In the genomic region with DNA sequence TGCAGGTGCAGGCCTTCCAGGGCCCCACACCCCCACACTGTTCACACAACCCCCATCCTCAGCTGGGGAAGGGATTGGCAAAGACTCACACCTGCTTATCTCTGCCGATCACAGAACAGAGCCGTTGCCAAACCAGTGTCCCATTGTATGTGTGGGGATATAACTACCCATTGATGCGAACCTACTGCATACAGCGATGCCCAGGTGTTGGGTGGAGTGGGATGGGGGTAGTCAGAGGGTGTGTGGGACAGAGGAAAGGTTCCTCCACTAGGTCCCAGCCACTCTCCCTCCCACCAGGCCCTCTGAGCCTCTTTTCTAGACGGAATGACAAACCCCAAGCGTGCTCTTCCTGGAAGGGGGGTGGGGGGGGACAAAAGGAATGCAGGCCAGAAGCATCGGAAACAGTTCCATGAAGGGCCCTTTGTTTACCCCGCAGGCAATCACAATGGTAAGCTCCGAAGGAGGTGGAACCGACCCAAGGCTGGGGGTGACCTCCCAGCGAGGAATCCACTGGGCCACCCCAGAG, we compare ENCODE assay signal across 7 mouse cellular contexts. TPM values are rescaled to one million over a fixed set of nuclear protein-coding genes. Genes with fewer than 3 reads are reported as not detected.
DNase-seq lines count a peak whose midpoint lies in the region; ATAC-seq and TF ChIP-seq lines count a peak whose summit lies in the region.

A gene (minus strand): TSS at position 287 of the 526 bp plus-strand sequence.

- H3K4me1 ChIP-seq in ES-Bruce4 (ENCODE audit: control insufficient read depth, insufficient read depth, low read length) (peaks cover 14% of the 10 kb centered on the region), ES-E14 (ENCODE audit: control insufficient read depth in 2 of 2, insufficient read depth in 2 of 2, low read length in 2 of 2, poor library complexity in 1 of 2) (peaks cover 5 to 18% of the 10 kb centered on the region in 2 experiments; a peak in 3 of 4 replicates)
- H3K4me1 ChIP-seq in heart, postnatal 0 days (ENCODE audit: control insufficient read depth, insufficient read depth): peaks cover 7% of the 10 kb centered on the region; the same call in 1 of the 2 replicates
- H3K4me1 ChIP-seq in midbrain, embryonic 11.5 days (ENCODE audit: control insufficient read depth, insufficient read depth, low read length): peaks cover 19% of the 10 kb centered on the region

- peak; percentile 96 for TF ChIP-seq EP300 in ES-Bruce4 (IDR thresholded peaks at IDR 0.05; ENCODE audit: insufficient read depth, low read depth, low read length)
- TF ChIP-seq EP300 in heart, postnatal 0 days (IDR thresholded peaks at IDR 0.05; ENCODE audit: low read depth): no peak

- H3K9me3 ChIP-seq in ES-Bruce4 (replicated peaks; ENCODE audit: control insufficient read depth, insufficient read depth, low read length, poor library complexity, severe bottlenecking): no peaks in the 10 kb centered on the region
- no peaks in the 10 kb centered on the region for H3K9me3 ChIP-seq in ES-E14 (ENCODE audit: control insufficient read depth, insufficient read depth, low read depth, low read length)
- H3K9me3 ChIP-seq in heart, postnatal 0 days (replicated peaks; ENCODE audit: control insufficient read depth, low read length): no peaks in the 10 kb centered on the region
- no peaks in the 10 kb centered on the region for H3K9me3 ChIP-seq in midbrain, embryonic 11.5 days (ENCODE audit: control insufficient read depth, low read length)

- WGBS in heart, postnatal 0 days: 20% methylated on average over 11 of the region's 11 CpGs
- WGBS in midbrain, embryonic 11.5 days: 2% methylated on average over 11 of the region's 11 CpGs

- peak within 1 kb of the TSS; percentile 75 for H3K9ac ChIP-seq in ES-Bruce4 (ENCODE audit: low read depth, poor library complexity, severe bottlenecking)
- H3K9ac ChIP-seq in ES-E14 (ENCODE audit: insufficient read depth, low read depth, low read length, poor library complexity, severe bottlenecking): peak within 1 kb of the TSS; percentile 67
- peak within 1 kb of the TSS; percentile 45 for H3K9ac ChIP-seq in heart, postnatal 0 days (replicated peaks; ENCODE audit: low read depth, low read length)
- peak within 1 kb of the TSS; percentile 39 for H3K9ac ChIP-seq in midbrain, embryonic 11.5 days (ENCODE audit: low read length)

- peak; percentile 89 for TF ChIP-seq POLR2A in ES-Bruce4 (IDR thresholded peaks at IDR 0.05; ENCODE audit: insufficient read depth, low read length)

- peak within 1 kb of the TSS; percentile 87 for H3K4me3 ChIP-seq in ES-Bruce4 (ENCODE audit: low read depth, low read length)
- peak within 1 kb of the TSS; percentile 46 to 62 for H3K4me3 ChIP-seq in ES-E14 (ENCODE audit: insufficient read depth in 1 of 2, low read depth in 1 of 2, low read length in 2 of 2, poor library complexity in 1 of 2, severe bottlenecking in 1 of 2)
- peak within 1 kb of the TSS; percentile 11; the same call in 1 of the 2 replicates for H3K4me3 ChIP-seq in heart, postnatal 0 days (ENCODE audit: low read depth, low read length)
- H3K4me3 ChIP-seq in midbrain, embryonic 11.5 days (ENCODE audit: low read depth, low read length): no peak within 1 kb of the TSS

- H3K4me2 ChIP-seq in heart, postnatal 0 days (ENCODE audit: low read depth, low read length): peak within 1 kb of the TSS; percentile 21; the same call in 1 of the 2 replicates
- peak within 1 kb of the TSS; percentile 25; the same call in 1 of the 2 replicates for H3K4me2 ChIP-seq in midbrain, embryonic 11.5 days

- no peaks in the 10 kb centered on the region for H3K36me3 ChIP-seq in ES-Bruce4 (ENCODE audit: control insufficient read depth, insufficient read depth, low read length, poor library complexity, severe bottlenecking)
- no peaks in the 10 kb centered on the region; the same call in 1 of the 2 replicates for H3K36me3 ChIP-seq in ES-E14 (ENCODE audit: control insufficient read depth, insufficient read depth, low read length, poor library complexity, severe bottlenecking)
- H3K36me3 ChIP-seq in heart, postnatal 0 days (replicated peaks; ENCODE audit: control insufficient read depth, insufficient read depth, low read length): no peaks in the 10 kb centered on the region
- H3K36me3 ChIP-seq in midbrain, embryonic 11.5 days (ENCODE audit: control insufficient read depth, insufficient read depth, low read length): no peaks in the 10 kb centered on the region

- in situ Hi-C loops in ES-E14 (cut with MboI; ENCODE audit: low sequenced_read_pairs in 2 of 2, unreplicated experiment in 2 of 2): loop anchor here in 1 of 2 experiments (10.0 kb wide), 1 partner anchor 105 kb away; no protein-coding TSS in a partner anchor

- H3K27ac ChIP-seq in ES-Bruce4 (ENCODE audit: insufficient read depth, low read length): peak within 1 kb of the TSS; percentile 97
- H3K27ac ChIP-seq in ES-E14 (ENCODE audit: insufficient read depth, low read depth, low read length, poor library complexity, severe bottlenecking): peak within 1 kb of the TSS; percentile 99
- H3K27ac ChIP-seq in heart, postnatal 0 days (ENCODE audit: low read depth): peak within 1 kb of the TSS; percentile 68
- H3K27ac ChIP-seq in midbrain, embryonic 11.5 days (ENCODE audit: low read depth, low read length): peak within 1 kb of the TSS; percentile 67

- peak; percentile 65 for ATAC-seq in heart, postnatal 0 days (ENCODE audit: insufficient read depth, low read depth)
- peak; percentile 77 for ATAC-seq in midbrain, embryonic 11.5 days (ENCODE audit: low FRiP score)

- DNase-seq in ES-E14 (ENCODE audit: low read depth, low spot score): peak; percentile 90
- no peak for DNase-seq in heart, postnatal 0 days (ENCODE audit: low spot score)
- DNase-seq in midbrain, embryonic 11.5 days (ENCODE audit: low spot score, missing footprints): no peak
- DNase-seq in adrenal gland, postnatal 14 days: no peak
- no peak for DNase-seq in adrenal gland, adult 8-10 months
- no peak for DNase-seq in adrenal gland, adult 18-20 months (ENCODE audit: low spot score in 2 of 2)

- TF ChIP-seq CTCF in ES-Bruce4 (IDR thresholded peaks at IDR 0.05; ENCODE audit: low read depth, low read length): no peak
- no peak for TF ChIP-seq CTCF in heart, postnatal 0 days (IDR thresholded peaks at IDR 0.05; ENCODE audit: low read depth)

- no peaks in the 10 kb centered on the region for H3K27me3 ChIP-seq in ES-Bruce4 (ENCODE audit: control insufficient read depth, insufficient read depth, low read length, poor library complexity, severe bottlenecking)
- H3K27me3 ChIP-seq in heart, postnatal 0 days (ENCODE audit: control insufficient read depth, insufficient read depth, low read length): no peaks in the 10 kb centered on the region
- H3K27me3 ChIP-seq in midbrain, embryonic 11.5 days (ENCODE audit: control insufficient read depth, insufficient read depth, low read length): peaks cover 2% of the 10 kb centered on the region

TF ChIP-seq in ES-E14, 5 proteins besides CTCF, POLR2A, EP300 and RAD21:
- no peak for TF ChIP-seq MAFK (IDR thresholded peaks at IDR 0.05; ENCODE audit: insufficient read depth, low read depth, low read length)
- TF ChIP-seq ZNF384 (IDR thresholded peaks at IDR 0.05; ENCODE audit: low read depth, low read length): no peak
- TF ChIP-seq ZC3H11A (IDR thresholded peaks at IDR 0.05; ENCODE audit: borderline replicate concordance, low read depth, low read length): no peak
- no peak for TF ChIP-seq HCFC1 (IDR thresholded peaks at IDR 0.05; ENCODE audit: borderline replicate concordance, insufficient read depth, low read length)
- no peak for TF ChIP-seq CHD2 (IDR thresholded peaks at IDR 0.05; ENCODE audit: low read depth, low read length)

RNA-seq across cellular contexts. Expression of the gene that starts here (rescaled TPM):
- 18.0 and 18.1 TPM in 2 replicates for polyA plus RNA-seq in ES-Bruce4 (2011; ENCODE audit: insufficient read depth, insufficient read length, low read depth, missing spikeins)
- total RNA-seq in ES-E14 (2012; rRNA removed): 19.6 and 35.0 TPM in 2 replicates
- total RNA-seq in heart, postnatal 0 days (2014; rRNA removed; ENCODE audit: low replicate concordance): 1.3 TPM in 1 of 2 replicates, not detected in the other
- polyA plus RNA-seq in heart, postnatal 0 days (2015; fragmentation: Nextera tagmentation; extraction: Ambion mirVana): 0.10 TPM in 1 of 2 replicates, not detected in the other
- polyA plus RNA-seq in midbrain, embryonic 11.5 days (2014; fragmentation: Nextera tagmentation; extraction: Ambion mirVana): 0.30 and 0.57 TPM in 2 replicates
- 1.5 and 2.5 TPM in 2 replicates for total RNA-seq in adrenal gland, postnatal 14 days (2021)
- total RNA-seq in adrenal gland, adult 8-10 months (2022): under 1 TPM; 0.43 to 1.00 (median 0.75) TPM
- total RNA-seq in adrenal gland, adult 18-20 months (2021): under 1 TPM; 0.30 to 0.38 TPM

Comparison
In these comparisons a context has a peak if more than half of its experiments do, and no peak if none do; other contexts are left out.
1. RNA of the gene that starts here (polyA plus RNA-seq): 18.0 to 18.1 TPM in ES-Bruce4; 0.30 to 0.57 TPM in midbrain, embryonic 11.5 days and 0.10 TPM in heart, postnatal 0 days; every median in the first group is over 10 times any median in the second.
2. Peak in ATAC-seq, H3K27ac ChIP-seq, H3K9ac ChIP-seq and H3K4me2 ChIP-seq in midbrain, embryonic 11.5 days; RNA of the gene not detected or under 1 TPM.
3. Peak in every context shown above with its lines, with median percentiles within 50 percentile points of each other: H3K27ac ChIP-seq and H3K9ac ChIP-seq.